Mouse (Mus musculus) MEL (cell line): Measurements from ENCODE around the gene Spag7. TPM values are rescaled to one million over a fixed set of nuclear protein-coding genes. Genes with fewer than 3 reads are reported as not detected.

Experiments used
- DNase-seq: peaks from one replicate; pipeline ENCODE4 v3.0.0; 2011; ENCODE audit warnings: low read depth, low spot score
- H3K27ac ChIP-seq: 2 replicates; pipeline ENCODE4 v1.5.1; 2012; ENCODE audit warnings: low read depth, mild to moderate bottlenecking, control low read depth, low read length, moderate library complexity; ENCODE audit not compliant: control insufficient read depth
- H3K27me3 ChIP-seq, 2 experiments: fragments of 150-350 bp in 1 of 2; sonication (generic) in 1 of 2; 2 replicates each; pipeline ENCODE4 v1.6.1; 2012; ENCODE audit warnings: low read length in 2 of 2, mild to moderate bottlenecking in 2 of 2, improper control_type of control experiment in 1 of 2, moderate library complexity in 1 of 2; ENCODE audit not compliant: insufficient read depth in 2 of 2, control insufficient read depth in 1 of 2
- H3K36me3 ChIP-seq, 2 experiments: 2 replicates each; pipeline ENCODE4 v1.6.1; 2012 to 2014; ENCODE audit warnings: low read length in 2 of 2, improper control_type of control experiment in 1 of 2, inconsistent platforms in 1 of 2, mild to moderate bottlenecking in 1 of 2; ENCODE audit not compliant: insufficient read depth in 2 of 2, control insufficient read depth in 1 of 2
- H3K4me1 ChIP-seq, 2 experiments: fragments of 150-350 bp in 1 of 2; sonication (generic) in 1 of 2; 2 replicates each; pipeline ENCODE4 v1.6.1; 2012; ENCODE audit warnings: low read length in 2 of 2, improper control_type of control experiment in 1 of 2, mild to moderate bottlenecking in 1 of 2; ENCODE audit not compliant: insufficient read depth in 2 of 2, control insufficient read depth in 1 of 2
- H3K4me3 ChIP-seq, 2 experiments: fragments of 150-350 bp in 1 of 2; sonication (generic) in 1 of 2; 2 replicates each; pipeline ENCODE4 v1.5.1; 2012; ENCODE audit warnings: low read depth in 2 of 2, low read length in 2 of 2, mild to moderate bottlenecking in 2 of 2, moderate library complexity in 2 of 2, control low read depth in 1 of 2, improper control_type of control experiment in 1 of 2; ENCODE audit not compliant: control insufficient read depth in 1 of 2, insufficient read depth in 1 of 2
- H3K79me2 ChIP-seq: 2 replicates; pipeline ENCODE4 v1.6.1; 2012; ENCODE audit warnings: mild to moderate bottlenecking, low read length, moderate library complexity; ENCODE audit not compliant: control insufficient read depth, poor library complexity, insufficient read depth
- H3K9ac ChIP-seq: 2 replicates; pipeline ENCODE4 v1.6.1; 2012; ENCODE audit warnings: low read depth, mild to moderate bottlenecking, control low read depth, low read length, moderate library complexity; ENCODE audit not compliant: control insufficient read depth, poor library complexity, severe bottlenecking
- H3K9me3 ChIP-seq: fragments of 150-350 bp; sonication (generic); replicated peaks from 2 replicates; pipeline ENCODE4 v1.6.1; 2012; ENCODE audit warnings: mild to moderate bottlenecking, low read length, improper control_type of control experiment, moderate library complexity; ENCODE audit not compliant: insufficient read depth
- CHD2 ChIP-seq: IDR thresholded peaks from 2 replicates; pipeline ENCODE4 v1.6.1; 2011; ENCODE audit warnings: low read length, improper control_type of control experiment
- CTCF ChIP-seq, 3 experiments: IDR thresholded peaks in 2 of 3; conservative IDR thresholded peaks in 1 of 3; 2 replicates each; pipeline ENCODE4 v1.5.1; 2011 to 2012; ENCODE audit warnings: low read length in 3 of 3, low read depth in 2 of 3, mild to moderate bottlenecking in 2 of 3, improper control_type of control experiment in 1 of 3, inconsistent platforms in 1 of 3, mixed read lengths in 1 of 3, moderate library complexity in 1 of 3; ENCODE audit not compliant: control insufficient read depth in 1 of 3, insufficient read depth in 1 of 3, poor library complexity in 1 of 3, severe bottlenecking in 1 of 3
- E2F4 ChIP-seq: IDR thresholded peaks from 2 replicates; pipeline ENCODE4 v1.6.1; 2011; ENCODE audit warnings: low read depth, low read length, improper control_type of control experiment, borderline replicate concordance
- EP300 ChIP-seq, 2 experiments: IDR thresholded peaks; 2 replicates each; pipeline ENCODE4 v1.6.1; 2011; ENCODE audit warnings: improper control_type of control experiment in 2 of 2, low read length in 2 of 2, low read depth in 1 of 2, mild to moderate bottlenecking in 1 of 2
- MAX ChIP-seq: IDR thresholded peaks from 2 replicates; pipeline ENCODE4 v1.6.1; 2011; ENCODE audit warnings: low read length, improper control_type of control experiment
- MAZ ChIP-seq: IDR thresholded peaks from 2 replicates; pipeline ENCODE4 v1.6.1; 2012; ENCODE audit warnings: low read depth, mild to moderate bottlenecking, inconsistent platforms, low read length, improper control_type of control experiment
- MEF2A ChIP-seq: IDR thresholded peaks from 2 replicates; pipeline ENCODE4 v1.6.1; 2014; ENCODE audit warnings: low read depth, mild to moderate bottlenecking, inconsistent platforms, low read length, improper control_type of control experiment; ENCODE audit not compliant: poor library complexity, insufficient replicate concordance, severe bottlenecking; ENCODE audit errors: extremely low read depth
- MXI1 ChIP-seq: IDR thresholded peaks from 2 replicates; pipeline ENCODE4 v1.6.1; 2011; ENCODE audit warnings: mild to moderate bottlenecking, low read depth, low read length, improper control_type of control experiment
- POLR2A ChIP-seq, 2 experiments: IDR thresholded peaks; 2 replicates each; pipeline ENCODE4 v1.6.1; 2011 to 2012; ENCODE audit warnings: low read length in 2 of 2, mild to moderate bottlenecking in 2 of 2, control low read depth in 1 of 2, improper control_type of control experiment in 1 of 2, low read depth in 1 of 2, moderate library complexity in 1 of 2; ENCODE audit not compliant: control insufficient read depth in 1 of 2, insufficient read depth in 1 of 2, poor library complexity in 1 of 2
- POLR2AphosphoS2 ChIP-seq: IDR thresholded peaks from 2 replicates; pipeline ENCODE4 v1.6.1; 2011; ENCODE audit warnings: low read length, improper control_type of control experiment
- RAD21 ChIP-seq: IDR thresholded peaks from 2 replicates; pipeline ENCODE4 v1.6.1; 2011; ENCODE audit warnings: mild to moderate bottlenecking, low read depth, low read length, improper control_type of control experiment
- SIN3A ChIP-seq: IDR thresholded peaks from 2 replicates; pipeline ENCODE4 v1.6.1; 2012; ENCODE audit warnings: low read length, improper control_type of control experiment, inconsistent platforms
- SMC3 ChIP-seq: IDR thresholded peaks from 2 replicates; pipeline ENCODE4 v1.6.1; 2011; ENCODE audit warnings: low read depth, low read length, improper control_type of control experiment
- TAL1 ChIP-seq: IDR thresholded peaks from 2 replicates; pipeline ENCODE4 v1.6.1; 2012; ENCODE audit warnings: mild to moderate bottlenecking, inconsistent platforms, low read length, moderate library complexity, mixed read lengths
- TBP ChIP-seq: IDR thresholded peaks from 2 replicates; pipeline ENCODE4 v1.8.0; 2011; ENCODE audit warnings: low read depth, low read length, improper control_type of control experiment
- TCF12 ChIP-seq: IDR thresholded peaks from 2 replicates; pipeline ENCODE4 v1.6.1; 2014; ENCODE audit warnings: low read depth, mild to moderate bottlenecking, inconsistent platforms, low read length, improper control_type of control experiment, moderate library complexity
- UBTF ChIP-seq: IDR thresholded peaks from 2 replicates; pipeline ENCODE4 v1.6.1; 2012; ENCODE audit warnings: low read depth, mild to moderate bottlenecking, inconsistent platforms, low read length, improper control_type of control experiment, moderate library complexity, borderline replicate concordance; ENCODE audit not compliant: insufficient read depth
- ZMIZ1 ChIP-seq: IDR thresholded peaks from 2 replicates; pipeline ENCODE4 v1.6.1; 2012; ENCODE audit warnings: low read depth, mild to moderate bottlenecking, inconsistent platforms, low read length, improper control_type of control experiment, moderate library complexity
- polyA plus RNA-seq, 2 experiments: library from polyadenylated mRNA; stranded (reverse) in 1 of 2; unstranded in 1 of 2; fragments of >175 nt in 1 of 2; fragments of >200 nt in 1 of 2; gene quantifications; 2 replicates each; pipeline versions ENCODE4 v1.2.1 to v1.2.4; 2012; ENCODE audit warnings: low replicate concordance in 2 of 2, low read depth in 1 of 2; ENCODE audit not compliant: insufficient read length in 2 of 2, insufficient read depth in 1 of 2, missing spikeins in 1 of 2
- total RNA-seq: library from RNA; depleted of rRNA; stranded (reverse); fragments of 300-350 nt; gene quantifications from 2 replicates; pipeline ENCODE4 v1.2.3, GENCODE M21; 2012

Gene Spag7
- total and polyA plus RNA-seq, 3 experiments = 76.4 to 99.6 TPM; not detected in 1

GRCm38 (mm10) chr11:70683640-70684039 is 14.4 kb upstream of the Spag7 start:
- H3K4me1 ChIP-seq = peaks cover 0 to 12% of the 10 kb centered on the region in 2 experiments; a peak in 3 of 4 replicates

GRCm38 (mm10) chr11:70681897-70682581 is 12.8 kb upstream of the Spag7 start:
- TF ChIP-seq SMC3 = peak; percentile 47
- TF ChIP-seq POLR2AphosphoS2 = no peak
- TF ChIP-seq CTCF (IDR thresholded peaks at IDR 0.05 in 2 of 3, conservative IDR thresholded peaks at IDR 0.05 in 1 of 3; ENCODE audit: control insufficient read depth in 1 of 3, insufficient read depth in 1 of 3, low read depth in 2 of 3, low read length in 3 of 3, poor library complexity in 1 of 3, severe bottlenecking in 1 of 3) = peak in 2 of 3 experiments; percentile 34 to 56; a peak in 4 of 6 replicates
- peak; percentile 61; the same call in 1 of the 2 replicates for TF ChIP-seq MAZ
- no peak for TF ChIP-seq TBP
- TF ChIP-seq SIN3A = peak; percentile 38; the same call in 1 of the 2 replicates
- TF ChIP-seq MEF2A = no peak
- TF ChIP-seq RAD21 = peak; percentile 6; the same call in 1 of the 2 replicates
- no peak for TF ChIP-seq TAL1
- DNase-seq = peak; percentile 75
- no peaks in the 10 kb centered on the region for H3K9me3 ChIP-seq
- H3K79me2 ChIP-seq = no peaks in the 10 kb centered on the region
- H3K27ac ChIP-seq = no peak overlapping the region
- no peak overlapping the region for H3K4me3 ChIP-seq
- no peak overlapping the region for H3K9ac ChIP-seq
- H3K36me3 ChIP-seq = peaks cover 0 to 10% of the 10 kb centered on the region in 2 experiments; a peak in 2 of 4 replicates
- no peaks in the 10 kb centered on the region for H3K27me3 ChIP-seq
- H3K4me1 ChIP-seq = peaks cover 0 to 10% of the 10 kb centered on the region in 2 experiments; a peak in 3 of 4 replicates

More at GRCm38 (mm10) chr11:70683640-70684039, 14.4 kb upstream of the Spag7 start:
- DNase-seq = no peak
- TF ChIP-seq MXI1 (no peak), MAZ (no peak), POLR2AphosphoS2 (no peak), CHD2 (no peak), TCF12 (no peak), MAX (no peak), E2F4 (no peak), EP300 (IDR thresholded peaks at IDR 0.05; ENCODE audit: low read depth in 1 of 2, low read length in 2 of 2) (no peak), SIN3A (no peak), ZMIZ1 (no peak), POLR2A (IDR thresholded peaks at IDR 0.05; ENCODE audit: control insufficient read depth in 1 of 2, insufficient read depth in 1 of 2, low read depth in 1 of 2, low read length in 2 of 2, poor library complexity in 1 of 2) (no peak), UBTF (no peak)
- TF ChIP-seq, all 39 proteins: peak for 0
- Histone ChIP-seq H3K27me3 (no peaks in the 10 kb centered on the region), H3K36me3 (peaks cover 0 to 10% of the 10 kb centered on the region in 2 experiments; a peak in 2 of 4 replicates), H3K79me2 (peaks cover 4% of the 10 kb centered on the region; the same call in 1 of the 2 replicates), H3K9me3 (no peaks in the 10 kb centered on the region), H3K4me3 (no peak overlapping the region), H3K27ac (no peak overlapping the region), H3K9ac (no peak overlapping the region)
